Mouse (Mus musculus) liver, adult (tissue): Measurements from ENCODE around the gene Ccl6.

Experiments used
- GATA4 ChIP-seq: IDR thresholded peaks from 2 replicates; pipeline ENCODE4 v1.6.1; 2014; ENCODE audit warnings: mild to moderate bottlenecking, low read length; ENCODE audit not compliant: insufficient replicate concordance

Gene Ccl6

DNA sequence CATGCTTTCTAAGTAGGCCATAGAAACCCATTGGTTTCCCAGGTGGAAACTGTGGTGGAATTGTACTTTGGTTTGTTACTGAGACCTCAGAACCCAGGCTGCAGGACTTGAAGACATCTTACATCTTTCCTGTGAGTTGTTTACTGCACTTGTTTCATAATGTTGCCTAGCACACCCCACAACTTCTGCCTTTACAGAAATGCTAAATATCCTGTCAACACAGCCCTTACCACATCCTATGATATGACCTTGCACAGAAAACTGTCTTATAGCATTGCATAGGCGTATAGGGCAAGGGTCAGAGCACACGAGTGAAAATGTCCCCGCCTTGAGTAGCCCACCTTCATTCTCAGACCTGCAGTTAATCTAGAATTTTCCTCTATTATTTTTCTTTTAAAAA lies 12.6 kb upstream of the Ccl6 start:
- no peak for TF ChIP-seq GATA4

DNA sequence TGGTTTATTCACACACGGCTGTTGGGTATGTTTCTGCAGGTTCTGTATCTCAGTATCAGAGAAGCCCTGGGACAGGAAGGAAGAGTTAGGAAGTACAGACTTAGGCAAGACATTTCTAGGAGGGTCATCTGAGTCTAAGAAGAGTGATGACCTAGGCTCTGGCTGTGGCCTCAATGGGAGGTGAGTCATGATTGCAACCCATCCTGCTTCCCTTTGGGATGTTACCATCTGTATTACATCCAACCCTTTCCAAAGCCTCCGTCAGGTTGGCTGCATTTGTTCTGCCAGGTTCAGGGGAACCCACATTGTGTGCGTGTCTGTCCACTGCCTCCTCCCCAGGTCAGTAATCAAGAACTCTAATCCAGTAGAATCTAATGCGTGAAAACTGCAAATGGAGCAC lies 11.8 kb upstream of the Ccl6 start:
- TF ChIP-seq GATA4, result no peak

DNA sequence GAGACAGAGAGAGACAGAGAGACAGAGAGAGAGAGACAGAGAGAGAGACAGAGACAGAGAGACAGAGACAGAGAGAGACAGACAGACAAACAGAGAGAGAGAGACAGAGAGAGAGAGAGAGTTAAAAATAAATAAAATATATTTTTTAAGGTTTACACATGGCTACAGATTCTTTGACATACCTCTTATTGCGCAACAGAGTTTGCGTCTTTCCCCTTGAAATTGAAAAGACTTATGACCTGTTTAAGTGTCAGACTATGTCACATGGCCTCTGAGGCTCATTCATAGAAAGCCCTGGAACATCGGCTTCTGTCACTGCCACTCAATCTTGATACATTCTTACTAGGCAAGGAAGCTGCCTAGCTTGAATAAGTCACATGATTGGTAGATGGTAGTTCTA lies 10.5 kb upstream of the Ccl6 start:
- TF ChIP-seq GATA4, result no peak

DNA sequence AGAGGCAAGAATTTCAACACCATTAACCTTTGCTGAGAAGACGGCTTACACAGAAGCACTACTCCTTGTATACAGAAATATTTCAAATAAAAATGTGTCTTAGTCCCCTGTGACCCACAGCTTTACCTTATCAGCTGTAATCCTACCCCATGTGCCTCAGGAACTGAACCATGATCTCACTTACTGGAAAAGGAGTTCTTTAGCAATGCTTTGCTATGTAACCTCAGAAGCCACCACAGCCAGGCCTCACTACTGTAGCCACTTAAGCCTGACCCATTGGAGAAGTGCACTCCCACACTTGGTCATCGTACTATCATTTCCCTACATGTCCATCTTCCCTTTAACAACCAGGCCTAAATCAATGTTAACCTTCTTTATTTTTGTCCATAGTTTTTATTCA lies 7.7 kb upstream of the Ccl6 start:
- TF ChIP-seq GATA4, result no peak

DNA sequence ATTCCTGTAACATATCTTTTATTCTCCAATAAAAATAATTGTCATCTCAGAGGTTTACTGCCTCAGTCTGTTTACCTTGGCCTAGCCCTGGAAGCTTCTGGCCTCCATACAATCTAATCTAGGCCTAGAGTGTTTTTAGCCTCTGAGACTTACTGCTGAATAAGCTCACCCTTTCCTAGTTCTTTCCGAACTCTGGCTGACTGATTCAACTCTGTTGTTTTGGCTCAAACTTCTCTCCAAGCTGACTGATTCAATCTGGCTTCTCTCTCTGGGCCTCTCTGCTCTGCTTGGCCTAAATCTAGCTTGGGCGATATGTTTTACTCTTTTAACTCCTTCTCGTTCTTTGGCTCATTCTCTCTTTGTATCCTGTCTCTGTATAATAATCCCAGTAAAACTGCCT lies 6.1 kb upstream of the Ccl6 start:
- no peak for TF ChIP-seq GATA4

DNA sequence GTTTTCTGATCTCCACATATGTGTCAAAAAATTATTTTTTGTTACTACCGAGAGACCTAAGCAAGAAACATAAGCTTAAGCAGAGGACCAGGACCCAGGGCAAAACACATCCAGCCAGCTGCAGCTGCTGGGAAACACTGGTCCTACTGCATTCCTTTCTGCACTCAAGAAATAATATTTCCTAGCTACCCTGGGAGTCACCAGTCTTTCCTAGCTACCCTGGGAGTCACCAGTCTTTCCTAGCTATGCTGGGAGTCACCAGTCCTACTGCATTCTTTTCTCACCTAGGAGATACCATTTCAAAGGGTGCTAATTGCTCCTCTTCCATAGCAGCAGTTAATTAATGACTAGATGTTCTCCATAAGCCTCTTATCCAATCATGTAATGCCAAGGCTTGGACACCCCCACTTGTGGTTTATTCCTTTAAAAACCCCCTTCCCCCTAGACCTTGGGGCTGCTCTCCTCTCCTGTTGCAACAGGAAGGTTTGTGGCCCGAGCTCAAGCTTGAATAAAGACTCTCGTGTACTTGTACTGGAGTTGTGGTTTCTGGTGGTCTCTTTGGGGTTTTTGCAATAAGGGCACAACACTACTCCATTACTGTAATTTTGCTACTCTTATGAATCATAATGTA lies 5.4 kb upstream of the Ccl6 start:
- no peak for TF ChIP-seq GATA4

DNA sequence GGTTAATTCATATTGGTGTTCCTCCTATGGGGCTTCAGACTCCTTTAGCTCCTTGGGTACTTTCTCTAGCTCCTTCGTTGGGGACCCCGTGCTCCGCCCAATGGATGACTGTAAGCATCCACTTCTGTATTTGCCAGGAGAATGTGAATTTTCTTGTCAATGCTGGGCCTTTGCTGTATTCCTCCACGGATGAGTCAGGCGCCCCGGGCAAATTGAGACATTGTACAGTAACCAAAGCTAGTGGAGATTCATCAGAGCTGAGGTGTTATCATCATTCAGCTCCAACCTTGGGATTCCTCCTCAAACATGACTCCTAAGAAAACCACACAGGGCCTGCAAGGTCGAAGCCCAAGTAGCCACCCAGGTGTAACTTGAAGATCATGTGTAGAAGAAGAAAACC lies 4.9 kb upstream of the Ccl6 start:
- TF ChIP-seq GATA4, result no peak

DNA sequence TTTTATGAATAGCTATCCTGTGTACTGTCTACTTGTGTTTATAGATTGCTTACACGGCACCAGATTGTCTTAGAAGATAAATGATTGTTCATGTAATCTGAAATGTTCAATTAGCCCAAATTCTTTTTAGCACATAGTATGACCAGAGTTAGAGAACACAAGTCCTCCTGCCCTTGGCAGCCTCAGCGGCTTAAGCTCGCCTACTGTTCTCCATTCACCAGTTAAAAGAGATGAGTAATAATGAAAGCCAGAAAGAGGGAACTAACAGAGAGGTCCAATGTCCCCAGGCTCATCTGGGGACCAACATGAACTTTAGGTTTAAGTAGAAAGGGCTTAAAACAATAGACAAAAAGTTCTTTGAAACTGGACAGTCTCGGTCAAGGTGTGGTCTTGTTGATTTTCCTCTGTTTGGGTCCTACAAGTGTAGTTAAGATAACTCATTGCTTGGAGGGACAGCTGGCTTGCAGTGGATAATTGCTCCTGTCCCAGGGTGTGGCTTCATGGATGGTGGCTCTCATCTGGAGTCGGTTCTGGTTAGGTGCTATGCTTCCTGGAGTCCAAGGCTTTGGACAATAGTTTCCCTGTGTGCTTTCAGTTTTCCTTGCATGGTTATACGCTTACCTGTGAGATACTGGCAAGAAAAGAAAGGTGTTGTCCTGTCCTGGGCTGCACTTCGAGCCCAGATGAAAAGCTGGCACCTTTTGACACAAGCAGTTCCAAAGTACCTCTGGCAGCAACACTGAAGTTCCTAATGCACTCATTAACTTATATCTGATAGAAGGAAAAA lies 3.0 kb upstream of the Ccl6 start:
- no peak for TF ChIP-seq GATA4

DNA sequence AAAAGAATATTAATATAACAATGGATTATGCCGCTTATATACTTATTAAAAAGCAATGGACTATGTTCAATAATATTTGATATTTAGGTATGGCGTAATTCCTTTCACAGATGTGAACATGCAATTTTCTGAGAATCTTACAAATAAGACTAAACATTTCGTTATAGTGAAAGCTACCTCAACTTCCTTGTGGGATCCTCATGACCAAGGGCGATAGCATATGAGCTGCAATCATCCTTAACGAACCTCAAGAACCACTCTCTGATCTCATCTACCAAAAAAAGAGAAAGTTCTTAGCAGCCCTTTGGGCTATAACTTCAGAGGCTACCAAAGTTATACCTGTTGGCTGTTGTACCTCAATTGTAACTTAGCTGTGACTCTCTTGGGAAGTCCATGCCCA lies 566 bp upstream of the Ccl6 start:
- no peak for TF ChIP-seq GATA4

DNA sequence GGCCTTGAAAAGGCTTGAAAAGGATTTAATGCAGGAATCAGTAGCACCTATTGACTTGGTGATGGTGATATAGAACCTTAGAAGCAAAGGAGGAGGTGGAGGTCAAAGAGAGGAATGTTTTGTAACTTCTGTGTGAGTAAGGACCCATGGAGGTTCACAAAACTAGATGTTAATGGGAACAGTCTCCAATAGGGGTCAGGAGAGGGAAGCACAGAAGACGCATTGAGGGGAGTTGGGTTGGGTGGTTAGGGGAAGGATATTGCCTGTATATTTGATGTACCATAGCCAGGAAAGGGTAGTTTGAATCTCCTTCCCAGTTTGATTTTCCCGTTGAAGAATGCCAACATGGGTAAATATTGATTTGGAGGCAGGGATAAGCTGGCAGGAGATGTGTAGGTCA lies 8.7 kb downstream of the Ccl6 start:
- no peak for TF ChIP-seq GATA4

DNA sequence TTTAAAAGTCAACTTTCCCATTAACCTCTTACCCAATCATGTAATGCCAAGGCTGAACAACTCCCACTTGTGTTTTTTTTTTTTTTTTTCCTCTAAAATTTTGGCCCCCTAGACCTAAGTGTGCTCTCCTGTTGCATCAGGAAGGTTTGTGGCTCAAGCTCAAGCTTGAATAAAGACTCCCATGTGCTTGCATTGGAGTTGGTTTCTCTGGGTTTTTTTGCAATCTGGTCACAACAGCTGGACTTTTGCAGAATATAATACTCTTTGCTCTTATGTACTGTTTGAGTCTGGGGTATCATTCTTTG lies 9.5 kb downstream of the Ccl6 start:
- TF ChIP-seq GATA4, result no peak

DNA sequence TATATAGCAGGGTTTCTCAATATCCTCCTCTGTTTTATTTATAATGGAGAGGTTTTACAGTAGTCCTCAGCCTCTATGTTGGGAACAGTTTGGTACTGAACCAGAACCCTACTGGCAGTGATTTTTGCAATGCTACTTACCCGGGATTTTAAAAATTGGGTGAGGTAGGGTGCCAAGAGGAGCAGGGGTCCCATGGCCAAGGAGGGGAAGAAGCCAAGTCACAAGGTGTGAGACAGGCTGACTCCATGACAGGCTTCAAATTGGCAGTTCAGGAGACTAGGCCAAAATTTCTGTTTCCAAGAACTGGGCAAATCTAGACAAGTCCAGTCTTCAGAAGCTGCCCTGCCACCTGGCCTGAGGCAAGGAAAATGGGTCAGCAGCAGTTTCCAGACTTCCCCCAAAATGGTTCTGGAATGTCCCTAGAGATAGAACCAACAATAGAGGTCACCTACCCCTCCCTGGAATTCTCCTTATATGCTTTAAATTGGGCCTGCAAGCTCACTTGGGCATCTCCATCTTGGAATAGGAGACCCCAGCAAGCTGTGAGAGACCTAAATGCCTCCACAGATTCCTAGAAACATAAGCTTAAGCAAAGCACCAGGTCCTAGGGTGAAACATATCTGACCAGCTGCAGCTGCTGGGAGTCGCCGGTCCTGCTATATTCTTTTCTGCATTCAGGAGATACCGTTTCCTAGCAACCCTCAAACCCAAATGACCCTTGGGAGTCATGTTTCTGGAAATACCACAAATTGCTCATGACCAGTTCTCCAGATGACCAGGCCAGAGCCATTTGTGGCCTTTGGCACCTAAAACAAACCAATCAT lies 10.0 kb downstream of the Ccl6 start:
- no peak; the same call in 1 of the 2 replicates for TF ChIP-seq GATA4

DNA sequence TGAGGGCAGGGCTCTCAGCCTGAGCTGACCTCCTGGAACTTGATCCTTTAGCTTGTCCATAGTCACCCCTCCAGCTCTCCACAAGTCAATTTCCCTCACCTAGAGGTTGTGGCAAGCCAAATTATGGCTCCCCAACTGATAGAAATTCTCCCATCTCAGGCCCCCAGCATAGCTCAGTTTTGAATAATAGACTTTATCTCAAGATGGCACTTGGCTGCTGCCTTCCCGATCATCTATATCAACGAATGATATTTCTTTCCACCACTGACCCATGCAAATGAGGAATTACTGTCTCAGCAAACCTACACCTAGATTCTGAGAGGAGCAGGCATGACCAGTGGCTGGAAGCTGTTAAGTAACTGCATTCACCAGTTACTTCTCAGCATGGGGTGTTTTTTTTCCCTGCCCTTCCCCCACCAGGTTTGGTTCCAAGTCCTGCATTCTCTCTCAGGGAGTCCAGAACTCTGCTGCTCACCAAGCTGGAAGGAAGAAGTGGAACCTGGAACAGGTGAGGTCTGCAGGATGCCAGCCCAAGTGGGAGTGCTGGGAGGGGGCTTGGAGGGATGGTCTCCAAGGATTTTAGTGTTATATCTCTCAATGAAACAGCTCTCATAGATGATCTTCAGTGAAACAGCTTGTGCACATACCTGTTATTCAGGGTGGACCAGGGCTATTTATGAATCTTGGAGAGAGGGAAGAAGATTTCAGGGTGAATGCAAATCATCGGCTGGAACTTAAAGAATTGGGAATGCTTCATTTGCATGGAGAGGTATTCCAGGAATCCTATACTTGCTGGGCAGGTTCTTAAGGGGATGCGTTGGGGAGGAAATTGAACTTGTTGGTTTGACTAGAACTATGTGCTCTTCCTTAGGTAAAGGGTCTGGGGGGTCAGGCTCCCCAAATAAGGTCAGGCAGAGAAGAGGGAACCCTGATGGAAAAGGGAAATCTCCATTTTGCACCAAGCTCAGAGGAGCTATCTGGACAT lies 11.0 kb downstream of the Ccl6 start:
- no peak for TF ChIP-seq GATA4

DNA sequence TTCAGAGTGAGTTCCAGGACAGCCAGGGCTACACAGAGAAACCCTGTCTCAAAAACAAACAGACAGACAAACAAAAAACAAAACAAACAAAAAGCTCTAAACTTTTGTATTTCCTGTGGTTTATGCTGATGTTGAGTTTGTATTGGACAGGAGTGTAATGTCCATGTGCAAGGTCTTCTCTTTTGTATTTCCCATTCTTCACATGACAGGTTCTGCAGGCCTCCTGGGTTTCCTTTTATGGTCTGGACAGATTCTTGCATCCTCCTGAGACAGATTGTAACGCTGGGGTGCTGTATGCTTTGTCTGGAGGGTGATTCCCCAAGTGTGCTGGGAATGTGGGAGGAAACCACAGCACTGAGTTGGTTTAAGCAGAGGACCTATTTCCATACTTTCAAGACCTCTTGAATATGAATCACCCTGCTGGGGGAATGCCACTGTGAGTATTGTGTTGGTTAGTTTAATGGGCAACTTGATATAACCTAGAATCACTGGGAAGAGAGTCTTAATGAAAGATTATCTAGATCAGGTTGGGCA lies 12.1 kb downstream of the Ccl6 start:
- TF ChIP-seq GATA4, result no peak

DNA sequence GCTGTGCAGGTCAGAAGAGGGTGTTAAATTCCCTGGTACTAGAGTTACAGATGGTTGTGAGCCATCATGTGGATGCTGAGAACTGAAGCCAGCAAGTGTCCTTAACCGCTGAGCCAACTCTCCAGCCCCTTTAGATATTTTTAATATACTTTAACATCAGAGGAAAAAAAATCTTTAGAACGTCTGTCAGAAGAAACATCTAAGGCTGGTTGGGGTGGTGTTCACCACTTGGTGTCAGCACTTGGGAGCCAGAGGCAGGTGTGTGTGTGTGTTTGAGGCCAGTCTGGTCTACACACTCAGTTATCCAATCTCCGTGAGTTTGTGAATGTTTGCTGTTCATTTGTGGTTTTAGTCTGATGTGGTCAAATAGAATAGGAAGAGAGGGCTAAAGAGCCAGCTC lies 13.9 kb downstream of the Ccl6 start:
- TF ChIP-seq GATA4, result no peak
